Mouse (Mus musculus) forebrain, embryonic 14.5 days (tissue): ENCODE results near the gene Ankrd13c. TPM values are rescaled to one million over a fixed set of nuclear protein-coding genes. Genes with fewer than 3 reads are reported as not detected.

Experiments
- ATAC-seq: fragments of 200-750 bp; cut with Nextera tagmentation; 2 replicates; pipeline ENCODE4 v1.8.0; 2017; ENCODE audit warnings: mild to moderate bottlenecking, moderate library complexity
- DNase-seq: peaks from one replicate; pipeline ENCODE4 v3.0.0-alpha.2; 2015; ENCODE audit warnings: low spot score
- H3K27ac ChIP-seq: fragments of 300-500 bp; sonication (generic); 2 replicates; pipeline ENCODE4 v1.5.1; 2014; ENCODE audit warnings: low read depth, mild to moderate bottlenecking, control low read depth, low read length, moderate library complexity
- H3K27me3 ChIP-seq: fragments of 300-500 bp; sonication (generic); replicated peaks from 2 replicates; pipeline ENCODE4 v1.6.1; 2014; ENCODE audit warnings: low read length, control low read depth, mixed read lengths; ENCODE audit not compliant: control insufficient read depth, insufficient read depth
- H3K36me3 ChIP-seq: fragments of 300-500 bp; sonication (generic); 2 replicates; pipeline ENCODE4 v1.6.1; 2014; ENCODE audit warnings: low read length, control low read depth; ENCODE audit not compliant: control insufficient read depth, insufficient read depth
- H3K4me1 ChIP-seq: fragments of 300-500 bp; sonication (generic); 2 replicates; pipeline ENCODE4 v1.6.1; 2014; ENCODE audit warnings: antibody characterized with exemption, low read length, control low read depth; ENCODE audit not compliant: control insufficient read depth, insufficient read depth
- H3K4me2 ChIP-seq: fragments of 300-500 bp; sonication (generic); 2 replicates; pipeline ENCODE4 v1.6.1; 2014; ENCODE audit warnings: mild to moderate bottlenecking, control low read depth, low read length
- H3K4me3 ChIP-seq: fragments of 300-500 bp; sonication (generic); 2 replicates; pipeline ENCODE4 v1.5.1; 2014; ENCODE audit warnings: low read depth, low read length, control low read depth
- H3K9ac ChIP-seq: fragments of 300-500 bp; sonication (generic); 2 replicates; pipeline ENCODE4 v1.6.1; 2014; ENCODE audit warnings: mild to moderate bottlenecking, low read length, control low read depth, moderate library complexity
- H3K9me3 ChIP-seq: fragments of 300-500 bp; sonication (generic); replicated peaks from 2 replicates; pipeline ENCODE4 v1.6.1; 2016; ENCODE audit warnings: low read length, control low read depth, mixed read lengths; ENCODE audit not compliant: control insufficient read depth
- WGBS: fragments of 180-500 bp; shearing (Covaris S2); extraction: QIAGEN DNeasy Blood & Tissue Kit; methylation state at CpG from one replicate; pipeline ENCODE4 v1.1.7; 2014; 5-methylcytosine and 5-hydroxymethylcytosine counted together
- polyA plus RNA-seq: library from polyadenylated mRNA; unstranded; fragments of >200 nt; fragmentation: Nextera tagmentation; extraction: Ambion mirVana; gene quantifications from 2 replicates; pipeline ENCODE4 v1.2.1, GENCODE M21; 2014

The Ankrd13c gene
- polyA plus RNA-seq, 1 experiment from 2014 or later = 16.7 TPM

- Histone ChIP-seq H3K9ac (no peak overlapping the region), H3K9me3 (no peaks in the 10 kb centered on the region), H3K4me1 (no peaks in the 10 kb centered on the region), H3K4me3 (no peak overlapping the region), H3K36me3 (peaks cover 6% of the 10 kb centered on the region; the same call in 1 of the 2 replicates), H3K27ac (no peak overlapping the region), H3K27me3 (no peaks in the 10 kb centered on the region), H3K4me2 (no peak overlapping the region)
- DNase-seq (no peak), ATAC-seq (no peak)
These were observed 32.6 kb downstream of the Ankrd13c start for GRCm38 (mm10) chr3:157979619-157980018.

- Histone ChIP-seq H3K9ac (no peak overlapping the region), H3K27me3 (no peaks in the 10 kb centered on the region), H3K4me2 (no peak overlapping the region), H3K4me3 (no peak overlapping the region), H3K36me3 (peaks cover 23% of the 10 kb centered on the region), H3K4me1 (no peaks in the 10 kb centered on the region), H3K27ac (no peak overlapping the region), H3K9me3 (no peaks in the 10 kb centered on the region)
- DNase-seq (no peak), ATAC-seq (no peak)
These were observed 46.3 kb downstream of the Ankrd13c start for GRCm38 (mm10) chr3:157993322-157993721.

GRCm38 (mm10) chr3:157995726-157996125 lies 48.7 kb downstream of the Ankrd13c start:
- no peaks in the 10 kb centered on the region for H3K9me3 ChIP-seq
- no peaks in the 10 kb centered on the region for H3K27me3 ChIP-seq
- no peak for ATAC-seq
- WGBS = 91% methylated on average over 2 of the region's 2 CpGs
- no peak overlapping the region for H3K9ac ChIP-seq
- DNase-seq = no peak
- H3K4me2 ChIP-seq = no peak overlapping the region
- no peaks in the 10 kb centered on the region for H3K4me1 ChIP-seq
- no peak overlapping the region for H3K27ac ChIP-seq
- peaks cover 20% of the 10 kb centered on the region for H3K36me3 ChIP-seq
- H3K4me3 ChIP-seq = no peak overlapping the region

GRCm38 (mm10) chr3:157998742-157999369 lies 51.8 kb downstream of the Ankrd13c start:
- H3K4me2 ChIP-seq = no peak overlapping the region
- WGBS = 28% methylated on average over 1 of the region's 1 CpGs
- no peak overlapping the region for H3K4me3 ChIP-seq
- H3K36me3 ChIP-seq = peaks cover 40% of the 10 kb centered on the region
- H3K9me3 ChIP-seq = no peaks in the 10 kb centered on the region
- H3K27ac ChIP-seq = no peak overlapping the region
- DNase-seq (no peak), ATAC-seq (no peak)
- H3K27me3 ChIP-seq = no peaks in the 10 kb centered on the region
- no peaks in the 10 kb centered on the region for H3K4me1 ChIP-seq
- H3K9ac ChIP-seq = no peak overlapping the region

GRCm38 (mm10) chr3:158008647-158009046 lies 61.6 kb downstream of the Ankrd13c start:
- no peak overlapping the region for H3K9ac ChIP-seq
- WGBS = 76% methylated on average over 1 of the region's 1 CpGs
- H3K36me3 ChIP-seq = peaks cover 57% of the 10 kb centered on the region
- DNase-seq = no peak
- no peaks in the 10 kb centered on the region for H3K4me1 ChIP-seq
- ATAC-seq = no peak
- H3K4me3 ChIP-seq = no peak overlapping the region
- H3K4me2 ChIP-seq = no peak overlapping the region
- H3K27me3 ChIP-seq = no peaks in the 10 kb centered on the region
- no peak overlapping the region for H3K27ac ChIP-seq
- no peaks in the 10 kb centered on the region for H3K9me3 ChIP-seq

- peak; percentile 37 for ATAC-seq
- Histone ChIP-seq H3K4me2 (no peak overlapping the region), H3K9ac (no peak overlapping the region), H3K4me1 (no peaks in the 10 kb centered on the region), H3K36me3 (peaks cover 59% of the 10 kb centered on the region), H3K9me3 (no peaks in the 10 kb centered on the region), H3K4me3 (no peak overlapping the region), H3K27ac (no peak overlapping the region), H3K27me3 (no peaks in the 10 kb centered on the region)
- WGBS = 63% methylated on average over 1 of the region's 1 CpGs
- no peak for DNase-seq
These were observed 62.8 kb downstream of the Ankrd13c start for GRCm38 (mm10) chr3:158009762-158010320.

- H3K4me2 ChIP-seq = peak overlapping the region; percentile 79
- H3K9ac ChIP-seq = peak overlapping the region; percentile 91
- H3K9me3 ChIP-seq = no peaks in the 10 kb centered on the region
- ATAC-seq (peak; percentile 92), DNase-seq (peak; percentile 95)
- H3K27me3 ChIP-seq = no peaks in the 10 kb centered on the region
- peaks cover 6% of the 10 kb centered on the region for H3K36me3 ChIP-seq
- peak overlapping the region; percentile 94 for H3K4me3 ChIP-seq
- peaks cover 9% of the 10 kb centered on the region for H3K4me1 ChIP-seq
- under 1% methylated on average over 60 of the region's 61 CpGs for WGBS
- peak overlapping the region; percentile 95 for H3K27ac ChIP-seq
These were observed 84.4 kb downstream of the Ankrd13c start for GRCm38 (mm10) chr3:158031371-158031925.

- H3K9me3 ChIP-seq = no peaks in the 10 kb centered on the region
- H3K4me2 ChIP-seq = peak overlapping the region; percentile 79
- no peak for DNase-seq
- WGBS = 3% methylated on average over 4 of the region's 4 CpGs
- H3K4me1 ChIP-seq = peaks cover 9% of the 10 kb centered on the region
- 0 out of 2 replicates have a peak, but pooled peaks cover 3% of the 10 kb centered on the region for H3K36me3 ChIP-seq
- H3K4me3 ChIP-seq = peak overlapping the region; percentile 94
- H3K9ac ChIP-seq = peak overlapping the region; percentile 91
- H3K27ac ChIP-seq = peak overlapping the region; percentile 95
- no peaks in the 10 kb centered on the region for H3K27me3 ChIP-seq
- no peak for ATAC-seq
These were observed 85.1 kb downstream of the Ankrd13c start for GRCm38 (mm10) chr3:158032106-158032505.

- peak overlapping the region; percentile 67 for H3K4me2 ChIP-seq
- H3K27me3 ChIP-seq = no peaks in the 10 kb centered on the region
- ATAC-seq (no peak), DNase-seq (peak; percentile 4)
- WGBS = 4% methylated on average over 11 of the region's 11 CpGs
- no peaks in the 10 kb centered on the region for H3K36me3 ChIP-seq
- H3K9ac ChIP-seq = peak overlapping the region; percentile 86
- peaks cover 13% of the 10 kb centered on the region for H3K4me1 ChIP-seq
- peak overlapping the region; percentile 89 for H3K4me3 ChIP-seq
- H3K9me3 ChIP-seq = no peaks in the 10 kb centered on the region
- peak overlapping the region; percentile 71 for H3K27ac ChIP-seq
These were observed 88.8 kb downstream of the Ankrd13c start for GRCm38 (mm10) chr3:158035866-158036265.
